Mouse (Mus musculus) brain, adult 2 months (tissue): ENCODE measurements around the gene E2f6.
A peak's percentile ranks its signal among the peaks of the same experiment; 100 is the strongest.

Source experiments
- DNase-seq: peaks from one replicate; pipeline ENCODE4 v3.0.0; 2011; ENCODE audit warnings: low read depth, low spot score

Gene E2f6

DNA sequence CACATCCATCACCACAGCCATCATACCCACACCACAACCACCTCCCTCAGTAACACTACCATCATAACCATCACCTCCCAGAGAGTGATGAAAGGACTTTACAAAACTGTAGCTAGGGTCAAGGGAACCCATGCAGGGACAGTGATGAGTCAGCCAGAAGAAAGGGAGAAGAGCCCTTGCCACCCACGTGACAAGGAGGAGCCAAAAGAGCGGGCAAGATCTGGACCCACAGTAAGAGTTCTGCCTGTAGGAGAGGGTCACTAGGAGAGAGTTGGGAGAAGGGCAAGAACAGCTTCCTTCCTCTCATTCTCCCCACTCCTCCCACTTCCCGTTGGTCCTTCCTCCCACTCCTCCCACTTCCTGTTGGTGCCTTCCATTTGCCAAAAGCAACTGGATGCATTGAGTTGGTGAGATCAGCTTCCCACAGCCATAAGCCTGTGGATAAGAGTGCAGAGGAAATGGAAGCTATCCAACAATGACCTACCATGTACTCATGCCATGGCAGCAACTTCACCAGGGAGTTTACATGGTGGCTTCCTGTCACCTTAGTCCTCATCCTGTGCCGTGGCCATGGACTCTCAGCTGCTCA is 36.5 kb downstream of the E2f6 start:
- no peak for DNase-seq

DNA sequence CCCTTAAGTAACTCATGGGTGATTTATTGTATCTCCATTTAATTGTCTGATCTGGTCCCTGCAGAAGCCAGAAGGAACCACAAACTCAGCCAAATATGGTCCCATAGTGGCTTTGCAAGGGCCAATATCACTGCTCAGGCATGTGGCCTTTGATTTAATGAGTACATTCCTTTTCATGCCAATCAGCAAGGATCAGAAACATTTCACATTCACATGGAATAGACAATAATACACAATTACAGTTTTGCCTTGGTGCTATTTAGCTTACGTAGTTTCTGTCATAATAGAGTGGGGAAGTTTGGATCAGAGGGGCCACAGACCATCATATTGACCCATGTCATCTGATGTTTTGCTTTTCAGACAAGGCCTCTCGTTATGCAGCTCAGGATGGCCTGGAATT is 37.7 kb downstream of the E2f6 start:
- no peak for DNase-seq

DNA sequence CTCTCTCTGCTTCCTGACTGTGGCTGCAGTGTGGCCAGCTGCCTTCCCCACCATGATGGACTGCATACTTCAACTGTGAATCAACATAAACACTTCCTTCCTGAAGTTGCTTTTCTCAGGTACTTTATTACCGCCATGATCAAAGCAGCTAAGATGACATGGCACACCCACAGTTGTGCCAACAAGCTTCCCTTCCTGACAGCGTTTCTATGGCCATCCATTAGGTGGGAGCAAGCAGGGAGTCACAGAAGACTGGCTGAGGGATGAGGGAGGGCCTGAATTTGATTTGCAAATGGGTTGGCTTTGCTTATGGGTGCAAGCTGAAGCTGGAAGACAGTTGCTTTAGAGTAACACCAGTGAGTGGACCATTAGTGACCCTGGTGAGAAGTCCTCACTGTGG is 39.1 kb downstream of the E2f6 start:
- no peak for DNase-seq

DNA sequence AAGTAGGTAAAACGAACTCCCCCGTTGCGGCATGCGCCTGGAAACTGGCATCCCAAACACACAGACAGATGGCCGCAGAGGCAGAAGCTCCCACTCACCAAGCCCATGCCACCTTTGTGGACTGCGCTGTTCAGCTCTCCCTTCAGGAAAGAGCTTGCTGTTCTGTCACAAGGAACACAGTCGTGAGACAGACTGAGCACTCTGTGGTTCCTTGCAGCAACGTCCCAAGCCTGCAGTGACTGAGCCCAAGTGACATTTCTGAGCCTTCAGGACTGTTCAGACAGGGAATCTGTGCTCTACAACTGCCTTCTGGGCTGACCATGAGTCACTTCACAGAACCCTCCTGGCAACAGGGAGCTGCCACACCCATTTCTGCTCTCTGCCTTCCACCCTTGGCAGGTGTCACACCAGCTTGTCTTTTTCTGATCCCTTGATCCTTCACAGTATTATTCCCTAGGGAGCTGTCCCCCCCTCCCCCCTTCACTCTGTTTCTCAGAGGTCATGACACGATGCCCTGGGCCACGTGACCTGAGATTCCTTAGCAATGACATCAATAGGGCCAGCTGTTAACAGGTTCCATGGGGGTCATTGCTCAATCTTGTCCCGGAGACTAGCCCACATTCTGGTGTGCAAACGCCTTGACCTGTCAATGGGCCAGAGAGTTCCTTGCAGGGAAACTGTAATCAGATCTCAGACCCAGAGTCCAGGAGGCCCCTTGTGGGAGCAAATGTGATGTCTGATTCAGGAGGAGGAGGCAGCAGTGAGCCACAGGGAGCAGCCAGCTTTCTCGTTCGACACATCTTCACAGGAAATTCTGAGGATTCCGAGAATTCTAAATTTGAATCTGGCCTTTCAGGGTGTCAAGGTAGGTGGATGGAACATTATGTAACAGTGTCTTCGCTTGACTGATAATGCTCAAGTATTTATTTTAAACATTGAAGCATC is 39.9 kb downstream of the E2f6 start:
- peak; percentile 94 for DNase-seq

DNA sequence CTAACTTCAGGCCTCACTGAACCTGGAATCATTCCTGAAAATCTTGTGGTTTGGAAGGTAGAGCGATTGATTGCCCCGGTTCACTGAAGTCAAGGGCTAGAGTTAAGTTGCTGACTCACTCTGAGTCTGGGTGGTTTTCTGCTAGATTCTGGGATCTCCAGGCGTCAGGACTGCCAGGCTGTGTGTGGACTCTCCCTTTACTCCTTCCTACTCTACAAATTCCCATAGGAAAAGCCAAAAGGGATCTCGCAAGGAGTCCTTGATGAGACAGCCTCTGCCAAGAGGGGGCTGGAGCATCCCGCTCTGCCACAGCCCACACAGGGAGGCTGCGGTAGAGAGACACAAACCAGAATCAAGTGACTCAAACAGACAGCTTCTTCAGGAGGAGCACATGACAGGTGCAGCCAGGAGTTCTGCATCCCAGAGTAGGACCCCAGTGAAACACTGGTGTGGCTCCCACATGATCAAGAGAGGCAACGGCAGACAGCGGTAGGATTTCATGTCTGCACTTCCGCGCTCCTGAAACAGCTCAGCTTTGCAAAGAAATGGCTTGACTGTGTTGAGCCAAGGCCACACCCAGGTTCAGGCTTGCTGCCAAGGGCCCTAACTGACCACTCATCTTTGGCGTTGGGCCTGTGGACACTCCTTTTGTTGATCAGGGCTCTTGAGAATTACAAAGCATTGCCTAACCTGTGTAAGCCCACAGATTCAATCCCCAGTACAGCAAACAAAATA is 42.8 kb downstream of the E2f6 start:
- DNase-seq: peak; percentile 79

DNA sequence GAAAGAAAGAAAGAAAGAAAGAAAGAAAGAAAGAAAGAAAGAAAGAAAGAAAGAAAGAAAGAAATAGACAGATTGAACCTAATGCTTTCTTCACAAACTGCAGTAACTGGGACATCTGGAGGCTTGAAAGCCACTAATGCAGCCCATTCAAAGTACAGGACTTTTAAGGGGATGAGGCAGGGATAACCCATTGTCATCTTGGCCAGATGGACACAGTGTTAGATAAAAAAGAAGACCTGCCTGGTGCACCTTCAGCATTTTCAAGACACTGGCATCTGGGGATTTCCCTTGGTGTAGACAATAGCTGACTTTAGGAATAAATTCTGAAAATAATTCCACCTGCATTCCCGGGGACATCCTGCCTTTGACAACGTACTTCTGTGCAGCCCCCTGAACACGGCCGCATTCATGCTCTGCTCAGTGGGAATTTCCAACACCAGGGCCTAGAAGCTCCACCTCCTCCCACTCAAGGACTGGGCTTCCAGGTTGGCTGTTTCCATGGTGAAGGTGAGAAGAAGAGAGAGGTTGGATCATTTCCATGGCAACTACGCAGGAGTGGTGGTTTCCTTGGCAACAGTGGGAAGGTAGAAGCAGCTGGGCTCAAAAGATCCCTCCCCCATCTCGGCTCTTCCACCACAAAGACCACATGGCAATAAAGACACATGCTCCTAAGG is 45.0 kb downstream of the E2f6 start:
- peak; percentile 98 for DNase-seq

DNA sequence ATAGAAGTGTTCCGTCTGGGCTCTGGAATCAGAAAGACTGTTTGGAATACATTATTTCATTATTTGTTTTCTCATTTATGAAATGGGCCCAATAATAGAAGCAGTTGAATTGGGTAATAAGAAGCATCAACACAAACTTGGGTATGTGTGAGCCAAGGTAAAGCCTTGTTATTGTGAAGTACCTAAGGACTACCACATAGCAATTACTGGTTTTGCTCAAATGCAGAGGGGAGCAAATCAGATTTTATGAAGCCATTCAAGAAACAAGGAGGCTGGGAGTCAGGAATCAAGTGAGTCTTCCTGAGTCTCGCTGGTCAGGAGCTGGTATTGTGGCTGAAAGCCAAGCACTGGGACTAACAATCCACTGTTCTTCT is 45.5 kb downstream of the E2f6 start:
- no peak for DNase-seq

DNA sequence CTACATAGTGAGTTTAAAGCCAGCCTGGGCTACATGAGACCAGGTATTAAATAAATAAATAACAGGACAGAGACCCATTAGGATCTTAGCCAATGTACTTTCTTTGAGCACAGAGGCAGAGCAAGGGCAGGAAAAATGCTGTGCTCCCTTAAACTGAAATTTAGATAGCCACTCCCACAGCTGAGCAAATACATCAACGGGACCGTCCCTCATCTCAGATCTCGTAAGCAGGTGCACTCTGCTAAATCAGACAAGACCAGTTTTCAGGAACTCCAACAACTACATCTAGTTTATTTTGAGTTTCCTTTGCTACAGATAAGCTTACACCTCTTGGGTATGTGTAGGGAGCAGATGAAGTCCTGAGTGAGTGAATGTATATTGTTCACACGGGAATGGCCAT is 47.3 kb downstream of the E2f6 start:
- no peak for DNase-seq

DNA sequence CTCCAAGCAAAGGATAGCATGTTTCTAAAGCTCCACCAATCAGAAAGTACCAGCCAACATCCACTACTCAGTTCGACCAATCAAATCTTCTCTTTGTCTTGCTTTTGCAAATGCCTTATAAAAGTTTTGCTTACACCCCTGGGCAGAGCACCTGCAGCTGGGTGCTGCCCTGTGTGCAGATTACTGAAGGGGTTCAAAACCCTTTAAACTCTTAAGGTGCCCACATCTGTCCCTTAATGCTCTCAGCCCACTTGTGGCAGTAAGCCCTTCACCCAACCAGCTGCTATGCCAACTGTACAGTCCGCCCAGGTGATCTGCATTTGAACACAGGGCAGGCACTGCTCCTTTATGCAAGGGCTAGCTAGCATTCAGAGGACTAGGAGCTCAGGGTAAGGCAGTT is 49.0 kb downstream of the E2f6 start:
- no peak for DNase-seq

DNA sequence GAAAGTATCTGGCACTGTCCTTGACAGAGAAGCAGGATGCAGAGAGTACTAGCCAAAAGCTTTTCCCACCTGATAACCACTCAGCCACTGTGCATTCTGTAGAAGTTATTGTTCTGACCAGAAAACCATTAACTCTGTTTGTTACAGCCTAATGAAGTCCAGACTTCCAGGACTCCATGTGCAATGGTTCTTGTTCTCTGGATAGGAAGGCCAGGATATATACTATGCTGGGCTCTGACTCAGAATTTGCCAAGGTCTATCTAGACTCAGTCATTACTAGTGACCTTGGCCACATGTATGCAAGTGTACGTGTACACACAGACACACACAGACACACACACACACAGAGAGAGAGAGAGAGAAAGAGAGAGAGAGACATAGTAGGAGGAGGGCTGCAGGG is 49.8 kb downstream of the E2f6 start:
- DNase-seq: no peak

DNA sequence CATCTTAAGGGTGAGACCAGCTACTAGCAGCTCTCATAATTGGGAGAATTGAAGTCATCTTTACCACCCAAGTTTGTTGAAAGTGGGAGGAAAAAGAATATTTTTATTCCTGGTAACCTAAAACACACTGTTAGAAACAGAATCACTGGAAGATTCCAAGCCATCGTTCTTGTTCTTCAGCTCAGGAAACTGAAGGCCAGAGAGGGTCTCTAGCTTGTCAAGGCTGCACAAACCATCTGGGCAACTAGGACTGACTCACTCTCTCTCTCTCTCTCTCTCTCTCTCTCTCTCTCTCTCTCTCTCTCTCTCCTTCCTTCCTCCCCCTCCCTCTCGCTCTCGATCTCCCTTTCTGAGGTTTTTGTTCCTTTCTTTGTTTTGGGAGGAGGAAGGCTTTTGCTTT is 50.2 kb downstream of the E2f6 start:
- no peak for DNase-seq

DNA sequence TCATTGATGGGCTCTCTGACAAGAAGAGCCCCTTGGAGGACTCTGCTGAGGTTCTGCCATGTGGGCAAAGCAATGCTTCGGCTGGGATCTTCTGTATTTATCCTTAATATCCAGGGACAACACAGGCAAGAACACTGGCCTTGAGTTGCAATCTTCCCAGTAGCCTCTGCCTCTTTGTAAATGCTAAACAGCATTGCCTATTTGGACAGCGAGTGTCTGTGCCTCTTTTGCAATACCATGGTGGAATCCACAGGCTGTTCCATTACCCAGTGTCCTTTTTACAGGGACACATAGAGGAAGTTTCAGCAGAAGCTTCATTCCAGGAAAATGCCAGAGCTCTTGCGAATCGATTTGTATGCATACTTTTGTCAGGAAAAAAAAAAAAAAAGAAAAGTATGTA is 53.7 kb downstream of the E2f6 start:
- no peak for DNase-seq

DNA sequence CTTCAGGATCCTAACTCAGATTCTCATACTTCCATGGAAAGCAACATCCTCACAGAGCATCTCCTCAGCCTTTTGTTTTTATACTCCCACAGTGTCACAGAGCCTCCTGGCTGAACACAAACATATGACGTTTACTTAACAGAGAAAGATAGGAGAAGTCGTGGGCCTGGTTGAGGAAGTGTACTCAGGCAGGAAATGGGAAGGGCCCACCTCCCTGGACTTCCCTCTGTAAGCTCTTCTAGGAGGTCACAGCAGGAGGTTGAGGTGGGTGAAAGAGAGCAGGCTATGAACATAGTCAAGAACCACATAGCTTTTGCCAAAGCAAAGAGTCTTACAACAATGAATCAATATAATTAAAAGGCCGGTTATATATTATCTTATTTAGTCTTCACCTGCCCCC is 55.1 kb downstream of the E2f6 start:
- no peak for DNase-seq

DNA sequence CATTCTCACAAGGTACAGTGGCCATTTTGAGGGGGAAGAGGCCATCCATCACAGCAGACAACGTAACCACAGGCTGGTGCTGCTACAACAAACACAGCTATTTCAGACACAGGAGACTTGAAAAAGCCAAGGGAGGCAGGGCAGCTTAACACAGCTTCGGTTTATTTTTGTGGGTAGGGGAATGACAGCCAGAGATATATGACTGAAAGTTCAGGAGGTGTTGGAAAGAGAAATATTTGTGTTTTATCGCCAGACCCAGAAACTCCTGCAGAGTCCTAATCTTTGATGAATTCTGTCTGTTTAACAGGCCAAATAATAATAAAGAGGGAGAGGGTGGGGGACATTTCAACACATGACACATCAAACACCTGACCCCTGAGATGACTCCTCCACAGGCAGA is 55.7 kb downstream of the E2f6 start:
- no peak for DNase-seq

DNA sequence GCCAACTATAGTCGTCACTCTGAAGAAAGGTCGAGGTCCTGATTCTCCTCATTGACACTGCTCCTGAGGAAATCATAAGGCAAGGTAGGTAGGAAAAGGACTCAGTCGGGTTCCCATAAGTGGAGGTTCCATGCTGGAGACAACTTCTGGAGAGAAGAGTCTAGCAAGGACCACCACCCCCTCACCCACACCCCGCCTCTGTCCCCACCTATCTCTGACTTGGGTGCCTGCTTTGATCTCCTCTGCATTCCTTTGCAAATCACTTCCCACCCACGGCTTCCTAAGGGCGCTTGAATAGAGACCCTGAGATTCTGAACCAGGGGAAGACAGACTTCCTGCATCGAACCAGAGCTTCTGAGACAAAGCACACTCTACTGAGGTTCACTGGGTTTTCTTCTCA is 56.5 kb downstream of the E2f6 start:
- no peak for DNase-seq

DNA sequence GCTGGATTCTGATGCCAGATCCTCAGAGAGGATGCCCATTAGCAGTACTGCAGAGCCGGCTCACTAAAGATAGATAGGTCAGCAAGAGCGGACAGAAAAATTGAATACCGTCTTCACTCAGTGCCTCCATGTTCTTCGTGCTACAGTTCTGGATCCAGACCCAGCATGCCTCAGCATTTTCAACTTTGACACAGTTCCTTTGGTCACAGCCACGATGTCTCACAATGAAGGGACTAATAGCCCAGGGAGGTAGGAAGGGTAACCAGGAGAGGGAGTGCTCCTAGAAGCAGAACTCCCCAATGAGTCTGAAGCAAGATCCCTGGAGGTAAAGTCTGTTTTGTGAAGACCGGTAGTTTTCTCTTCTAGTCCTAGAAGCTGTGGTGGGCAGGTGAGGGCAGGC is 57.9 kb downstream of the E2f6 start:
- DNase-seq: no peak

DNA sequence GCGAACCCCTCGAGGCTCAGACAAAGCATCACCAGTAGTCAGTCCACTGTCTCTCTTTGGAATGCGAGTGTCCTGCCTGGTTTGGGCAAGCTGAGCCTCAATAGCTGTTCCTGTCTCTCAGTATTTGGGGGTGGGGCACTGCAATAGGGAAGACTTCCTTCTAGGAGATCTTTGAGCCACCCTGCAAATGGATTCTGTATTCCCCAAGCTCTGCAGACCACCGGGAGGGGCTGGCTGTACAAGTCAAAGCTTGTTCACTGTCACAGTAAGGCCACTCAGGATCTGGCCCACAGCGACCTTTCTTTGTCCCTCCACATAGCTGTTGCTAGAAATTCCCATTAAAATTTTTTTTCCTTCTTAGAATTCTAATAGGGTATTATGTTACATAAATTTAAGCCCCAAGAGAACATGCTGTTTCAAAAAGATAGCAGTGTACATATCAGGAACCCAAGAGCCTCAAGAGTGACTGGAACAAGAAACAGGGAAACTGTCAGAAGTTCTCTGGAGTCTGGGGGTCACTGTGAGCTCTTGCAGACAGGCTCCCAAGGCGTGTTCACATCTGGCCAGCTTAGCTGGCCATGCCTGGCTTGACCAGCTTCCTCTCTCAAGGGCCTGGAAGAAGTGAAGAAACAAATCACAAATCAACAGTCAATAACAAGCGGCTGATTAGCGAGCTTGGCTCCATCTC is 58.5 kb downstream of the E2f6 start:
- no peak for DNase-seq

DNA sequence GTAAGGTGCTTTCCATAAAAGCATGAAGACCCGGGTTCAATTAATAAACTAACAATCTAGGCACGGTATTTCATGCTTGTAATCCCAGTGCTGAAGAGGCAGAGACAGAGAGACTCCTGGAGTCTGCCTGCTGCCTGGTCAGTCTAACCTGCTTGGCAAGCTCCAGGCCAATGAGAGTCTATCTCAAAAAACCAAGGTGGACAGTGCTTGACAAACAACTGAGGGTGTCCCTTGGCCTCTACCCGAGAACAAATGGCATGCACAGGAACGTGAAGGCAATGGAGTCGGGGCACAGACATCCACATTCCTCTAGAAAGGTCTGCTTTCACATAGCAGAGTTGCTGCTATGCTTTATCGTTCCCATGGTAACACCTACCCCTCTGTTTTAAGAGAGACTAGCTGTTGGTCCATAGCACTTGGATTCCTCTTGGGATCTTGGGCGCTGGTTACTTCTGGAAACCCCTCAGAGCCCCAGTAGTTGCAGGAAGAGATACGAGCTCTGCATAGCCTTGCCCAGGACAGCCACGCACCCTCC is 59.2 kb downstream of the E2f6 start:
- no peak for DNase-seq

DNA sequence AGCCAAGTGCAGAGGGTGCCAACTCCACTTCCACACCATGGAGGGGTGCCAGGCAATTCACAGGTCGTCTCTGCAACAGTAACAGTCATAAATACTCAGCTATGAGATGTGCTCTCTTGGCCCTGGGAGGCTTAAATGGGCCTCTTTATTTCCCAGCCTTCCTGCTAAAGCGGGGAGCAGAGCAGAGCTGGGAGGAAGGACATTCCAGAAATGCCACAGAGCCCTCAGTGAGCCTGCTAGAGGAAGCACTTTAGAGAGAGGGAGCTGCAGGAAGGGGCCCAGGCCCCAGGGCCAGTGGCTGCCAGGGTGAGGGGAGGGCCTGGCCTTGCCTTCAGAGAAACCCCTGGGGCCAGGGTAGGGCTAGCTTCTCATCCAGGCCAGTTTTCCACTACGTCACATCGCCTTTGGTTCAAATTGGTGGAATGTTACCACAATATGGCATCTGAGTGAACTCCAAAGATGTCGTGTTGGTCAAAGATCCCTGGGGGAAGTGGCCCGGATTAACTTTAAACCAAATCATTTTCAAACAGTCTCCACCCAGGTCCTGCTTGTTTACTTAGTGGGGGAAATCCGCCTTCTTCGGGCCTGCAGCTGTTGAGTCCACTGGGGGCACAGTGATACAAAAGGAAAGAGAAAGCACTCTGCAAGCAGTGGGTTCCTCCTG is 59.8 kb downstream of the E2f6 start:
- DNase-seq: peak; percentile 72

DNA sequence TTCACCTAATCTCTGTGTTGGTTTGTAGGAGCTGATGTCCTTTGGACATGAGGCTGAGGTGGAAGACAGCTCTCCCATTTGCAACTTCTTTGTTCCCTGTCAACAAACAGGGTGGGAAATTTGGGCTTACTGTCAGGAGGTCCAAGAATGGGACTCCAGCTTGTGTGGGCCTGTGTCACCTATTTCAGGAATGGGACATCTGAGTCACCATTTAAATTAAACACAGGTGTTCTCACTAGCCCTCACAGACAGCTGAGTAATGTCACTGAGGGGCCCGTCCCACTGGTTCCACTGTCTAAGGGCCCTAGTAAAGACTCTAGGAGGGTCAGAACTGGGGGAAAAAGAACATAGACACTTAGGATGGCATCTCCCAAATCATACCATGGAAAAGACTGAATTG is 61.2 kb downstream of the E2f6 start:
- DNase-seq: no peak
